Mouse (Mus musculus) left cerebral cortex, adult 2 months (tissue): ENCODE measurements around the gene Plcl2. TPM values are rescaled to one million over a fixed set of nuclear protein-coding genes. Genes with fewer than 3 reads are reported as not detected.

ENCODE experiments used
- DNase-seq, 2 experiments: peaks; one replicate each; pipeline ENCODE4 v3.0.0; 2021 to 2022; ENCODE audit warnings: low spot score in 2 of 2, mixed read lengths in 1 of 2; ENCODE audit errors: extremely low spot score in 1 of 2
- H3K27ac ChIP-seq: fragments of 200-600 bp; 2 replicates; pipeline ENCODE4 v1.8.1; 2022
- H3K4me3 ChIP-seq: fragments of 200-600 bp; 2 replicates; pipeline ENCODE4 v1.8.1; 2022
- CTCF ChIP-seq: fragments of 200-600 bp; IDR thresholded peaks from 2 replicates; pipeline ENCODE4 v1.8.1; 2022; ENCODE audit warnings: antibody characterized with exemption, mild to moderate bottlenecking, moderate library complexity
- intact Hi-C: fragments of 180-260 bp; cut with DNase I; formaldehyde crosslinking; loops from one replicate; pipeline ENCODE4 v1.15.1; 2025
- long read RNA-seq, 2 experiments: library from polyadenylated mRNA; stranded (forward); transcript quantifications; one replicate each; pipeline ENCODE4 v2.0.0; 2021; ENCODE audit warnings: borderline mapping rate in 2 of 2
- total RNA-seq, 2 experiments: library from RNA; stranded (reverse); gene quantifications; 2 replicates each; pipeline ENCODE4 v1.2.3; 2021

Plcl2 gene
- total RNA-seq: 10 to 100 TPM; 90.8 to 94.5 TPM
- long read RNA-seq, experiment 1, full-length matches to known transcripts: 77 of 93 reads
- long read RNA-seq, experiment 1, partial matches to known transcripts: 7 of 93 reads
- long read RNA-seq, experiment 1, other reads (novel, unspliced or antisense): 9 of 93 reads
- long read RNA-seq, experiment 2, full-length matches to known transcripts: 44 of 64 reads
- long read RNA-seq, experiment 2, partial matches to known transcripts: 8 of 64 reads
- long read RNA-seq, experiment 2, other reads (novel, unspliced or antisense): 12 of 64 reads

DNA sequence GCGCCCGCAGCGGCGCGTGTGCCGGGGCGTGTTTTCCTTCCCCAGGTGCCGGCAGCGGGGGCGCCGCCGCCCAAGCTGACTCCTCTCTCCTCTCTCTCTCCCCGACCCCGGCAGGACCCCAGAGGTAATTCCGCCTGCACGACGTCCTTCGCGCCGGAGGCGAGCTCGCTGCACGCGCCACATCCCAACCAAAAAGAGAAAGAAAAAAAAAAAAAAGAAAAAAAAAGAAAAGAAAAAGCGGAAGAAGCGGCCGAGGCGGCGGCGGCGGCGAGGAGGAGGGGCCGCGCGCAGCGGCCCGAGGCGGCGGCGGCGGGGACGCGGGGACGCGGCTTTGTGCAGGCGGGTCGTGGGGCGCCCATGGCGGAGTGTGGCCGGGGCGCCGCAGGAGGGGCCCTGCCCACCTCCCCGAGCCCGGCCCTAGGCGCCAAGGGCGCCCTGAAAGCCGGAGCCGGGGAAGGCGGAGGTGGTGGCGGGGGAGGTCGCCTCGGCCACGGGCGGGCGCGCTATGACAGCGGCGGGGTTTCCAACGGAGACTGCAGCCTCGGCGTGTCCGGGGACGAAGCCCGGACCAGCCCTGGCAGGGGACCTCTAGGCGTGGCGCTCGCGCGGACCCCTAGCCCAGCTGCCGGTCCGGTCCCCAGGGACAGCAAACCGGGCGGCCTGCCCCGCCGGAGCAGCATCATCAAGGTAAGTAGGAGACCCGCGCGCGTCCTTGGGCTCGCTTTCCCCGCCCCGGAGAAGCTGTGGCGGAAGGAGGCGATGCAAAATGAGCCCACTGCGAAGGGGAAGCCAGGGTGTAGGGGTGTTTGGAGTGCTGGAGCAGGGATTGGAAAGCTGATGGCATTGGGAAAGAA, at the start of gene Plcl2:
Gene Plcl2 (plus strand): TSS at position 153 of the 854 bp plus-strand sequence.
- TF ChIP-seq CTCF: no peak
- DNase-seq: peak; percentile 62 to 67
- H3K27ac ChIP-seq: peak within 1 kb of the TSS; percentile 92
- intact Hi-C loops: loop anchor here (1.0 to 5.0 kb wide), 5 partner anchors 101 to 268 kb away; partner anchors contain the start of gene Dazl
- peak within 1 kb of the TSS; percentile 61 for H3K4me3 ChIP-seq

DNA sequence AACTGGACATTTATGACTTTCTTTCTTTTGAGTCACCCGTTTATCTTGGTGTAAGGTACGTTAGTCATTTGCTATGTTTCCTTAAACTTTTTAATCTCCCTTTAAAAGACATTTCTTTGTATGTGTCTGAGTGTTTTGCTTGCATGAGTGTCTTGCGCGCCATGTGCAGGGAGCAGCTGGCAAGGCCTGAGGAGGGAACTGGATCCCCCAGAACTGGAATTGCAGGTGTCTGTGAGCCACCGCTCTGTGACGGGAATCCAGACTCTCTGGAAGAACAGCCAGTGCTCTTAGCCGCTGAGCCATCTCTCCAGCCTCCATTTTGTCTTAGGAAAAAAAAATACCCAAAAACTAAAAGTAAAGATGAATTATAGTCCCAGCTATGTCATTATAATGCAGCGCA, 48.9 kb upstream of the Plcl2 start:
- Histone ChIP-seq H3K27ac (no peak overlapping the region), H3K4me3 (no peak overlapping the region)
- intact Hi-C loops: no loop called here
- TF ChIP-seq CTCF: no peak
- DNase-seq: no peak

DNA sequence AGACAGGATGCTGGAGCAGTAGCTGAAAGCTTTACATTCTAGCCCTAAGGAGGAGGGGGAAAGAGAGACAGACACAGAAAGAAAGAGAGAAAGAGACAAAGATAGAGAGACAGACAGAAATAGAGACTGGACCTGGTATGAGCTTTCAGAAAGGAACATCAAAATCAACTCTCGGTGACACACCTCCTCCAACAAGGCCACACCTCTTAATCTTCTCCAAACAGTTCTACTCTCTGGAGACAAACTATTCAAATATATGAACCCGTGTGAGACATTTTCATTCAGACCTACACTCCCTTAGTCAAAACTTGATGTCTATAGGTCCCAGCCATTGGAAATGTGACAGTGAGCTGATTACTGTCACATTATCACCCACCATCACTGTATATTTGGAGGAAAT, 41.8 kb upstream of the Plcl2 start:
- no peak overlapping the region for H3K27ac ChIP-seq
- no peak for TF ChIP-seq CTCF
- no peak overlapping the region for H3K4me3 ChIP-seq
- no peak for DNase-seq
- intact Hi-C loops: no loop called here

DNA sequence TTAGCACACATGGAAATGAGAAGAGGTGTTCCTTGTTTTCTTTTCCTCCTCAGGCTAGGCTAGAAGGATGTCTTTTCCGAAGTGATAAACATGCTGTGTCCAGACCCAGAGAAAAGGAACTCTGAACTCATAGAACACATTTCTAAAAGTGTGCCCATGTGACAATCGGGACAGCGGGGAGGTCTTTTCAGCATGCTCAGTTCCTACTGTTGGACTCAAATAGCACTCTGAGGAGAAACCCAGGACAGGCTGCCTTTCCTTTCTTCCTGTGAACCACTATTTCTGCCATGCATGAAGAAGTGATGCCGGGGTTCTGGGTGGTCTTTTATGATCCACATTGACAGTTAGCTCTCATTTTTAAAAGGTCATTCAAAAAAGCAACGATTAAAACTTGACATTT, 40.1 kb upstream of the Plcl2 start:
- H3K27ac ChIP-seq: no peak overlapping the region
- TF ChIP-seq CTCF: no peak
- intact Hi-C loops: no loop called here
- no peak overlapping the region for H3K4me3 ChIP-seq
- DNase-seq: no peak

DNA sequence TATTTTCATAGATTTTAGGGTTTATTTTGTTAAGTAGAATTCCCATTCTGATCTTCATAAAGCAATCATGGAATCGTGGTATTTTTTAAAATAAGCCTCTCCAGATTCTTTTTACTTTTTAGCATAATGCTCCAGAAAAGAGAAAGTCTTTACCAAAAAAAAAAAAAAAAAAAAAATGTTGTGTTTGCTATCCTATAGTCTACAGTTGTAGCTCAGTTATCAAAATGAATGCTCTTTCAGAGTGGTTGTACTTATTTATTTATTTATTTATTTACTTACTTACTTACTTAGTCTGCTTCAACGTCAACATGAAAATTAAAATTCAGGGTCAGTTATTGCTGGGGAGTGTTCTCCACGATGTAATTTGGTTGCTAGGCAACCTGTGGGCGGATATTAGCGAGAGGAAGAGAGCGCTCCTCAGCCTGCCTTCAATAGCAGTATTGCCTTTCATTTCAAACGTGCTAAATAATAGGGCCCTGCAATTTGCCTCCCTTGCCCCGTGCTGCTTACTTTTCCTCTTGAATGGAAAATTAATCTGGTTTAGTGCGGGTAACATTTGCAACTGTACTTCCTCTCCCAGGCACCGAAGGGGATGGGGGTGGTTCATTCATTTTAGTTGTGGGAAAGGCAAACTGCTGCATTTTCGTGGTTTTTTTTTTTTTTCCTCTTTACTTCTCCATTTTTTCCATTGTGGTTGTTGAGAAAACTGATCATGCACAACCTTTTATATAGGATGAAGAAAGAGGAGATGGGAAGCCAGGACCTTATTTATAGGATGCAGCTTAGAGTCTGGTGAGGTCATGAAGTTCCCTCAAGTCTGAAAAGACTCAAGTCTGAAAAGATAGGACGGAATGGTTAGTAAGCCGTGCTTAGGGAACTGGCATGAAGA, 39.4 kb upstream of the Plcl2 start:
- no peak for TF ChIP-seq CTCF
- DNase-seq: peak; percentile 28 to 48
- intact Hi-C loops: no loop called here
- Histone ChIP-seq H3K4me3 (peak overlapping the region; percentile 35), H3K27ac (peak overlapping the region; percentile 80)

DNA sequence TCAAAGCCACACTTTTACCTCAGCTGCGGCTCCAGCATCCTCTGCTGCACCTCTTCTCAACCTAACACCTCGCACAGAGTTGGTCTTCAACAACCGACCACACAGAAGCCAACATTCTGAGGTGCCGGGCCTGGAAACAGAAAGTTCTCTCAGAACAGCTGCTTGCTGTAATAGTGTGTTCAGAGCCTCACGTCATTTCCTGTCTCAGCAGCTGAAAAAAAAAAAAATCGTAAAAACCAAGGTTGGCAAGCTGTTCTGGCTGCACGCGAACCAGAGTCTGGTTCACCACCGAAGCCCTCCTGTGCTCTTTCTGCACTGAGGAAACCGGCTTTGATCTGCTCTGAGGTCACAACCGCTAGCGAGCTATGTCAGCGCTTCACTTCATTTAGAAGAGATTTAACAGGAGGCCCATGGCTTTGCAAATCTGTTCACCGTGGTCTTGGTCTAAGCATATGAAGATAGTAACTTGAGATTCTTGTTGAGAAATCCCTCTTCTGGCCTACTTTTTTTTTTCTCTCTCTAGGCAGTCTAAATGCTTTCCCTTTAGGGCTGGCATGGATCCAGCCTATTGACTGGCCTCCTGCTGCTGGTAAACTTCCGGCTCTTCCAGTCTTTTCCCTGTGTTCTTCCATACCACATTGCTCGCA, 38.6 kb upstream of the Plcl2 start:
- peak; percentile 20 to 29 for DNase-seq
- intact Hi-C loops: no loop called here
- H3K27ac ChIP-seq: peak overlapping the region; percentile 80
- TF ChIP-seq CTCF: no peak
- peak overlapping the region; percentile 35 for H3K4me3 ChIP-seq

DNA sequence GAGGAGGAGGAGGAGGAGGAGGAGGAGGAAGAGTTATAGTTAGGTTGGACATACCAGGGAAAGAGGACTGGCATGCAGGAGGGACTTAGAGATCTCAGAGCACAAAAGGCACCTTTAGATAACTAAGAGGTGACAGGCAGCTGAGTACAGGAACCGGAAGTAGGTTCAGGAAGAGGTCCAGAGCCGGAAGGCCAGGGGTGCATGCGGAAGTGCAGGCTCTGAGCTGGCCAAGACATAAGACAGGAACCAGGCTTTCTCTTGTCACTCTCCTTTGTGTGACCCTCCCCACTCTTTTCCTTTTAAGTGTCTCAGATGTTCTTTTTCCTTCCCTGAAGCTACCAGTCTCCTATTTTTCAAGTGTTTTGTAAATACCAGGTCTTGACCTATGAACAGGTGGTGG, 38.0 kb upstream of the Plcl2 start:
- H3K4me3 ChIP-seq: no peak overlapping the region
- H3K27ac ChIP-seq: peak overlapping the region; percentile 44; the same call in 1 of the 2 replicates
- no peak for TF ChIP-seq CTCF
- DNase-seq: no peak
- intact Hi-C loops: no loop called here

DNA sequence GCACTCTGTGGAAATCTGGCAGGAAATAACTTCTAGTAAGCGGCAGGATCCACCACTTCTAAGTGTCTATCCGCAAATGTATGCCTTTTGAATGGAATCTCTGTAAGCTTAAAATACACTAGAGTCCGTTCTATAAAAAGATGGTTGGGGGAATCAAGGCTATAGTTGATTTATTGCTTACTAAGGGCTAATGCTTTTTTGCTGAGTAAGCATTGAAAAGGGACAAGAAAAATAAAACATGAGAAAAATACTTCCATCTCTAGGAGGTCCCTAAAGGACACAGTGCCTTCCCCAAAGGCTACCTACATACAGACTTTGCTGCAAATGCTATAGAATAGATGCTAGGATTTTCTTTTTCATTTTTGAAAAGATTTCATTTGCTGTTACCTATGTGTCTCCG, 31.9 kb upstream of the Plcl2 start:
- TF ChIP-seq CTCF: no peak
- Histone ChIP-seq H3K4me3 (no peak overlapping the region), H3K27ac (no peak overlapping the region)
- DNase-seq: no peak
- intact Hi-C loops: no loop called here

DNA sequence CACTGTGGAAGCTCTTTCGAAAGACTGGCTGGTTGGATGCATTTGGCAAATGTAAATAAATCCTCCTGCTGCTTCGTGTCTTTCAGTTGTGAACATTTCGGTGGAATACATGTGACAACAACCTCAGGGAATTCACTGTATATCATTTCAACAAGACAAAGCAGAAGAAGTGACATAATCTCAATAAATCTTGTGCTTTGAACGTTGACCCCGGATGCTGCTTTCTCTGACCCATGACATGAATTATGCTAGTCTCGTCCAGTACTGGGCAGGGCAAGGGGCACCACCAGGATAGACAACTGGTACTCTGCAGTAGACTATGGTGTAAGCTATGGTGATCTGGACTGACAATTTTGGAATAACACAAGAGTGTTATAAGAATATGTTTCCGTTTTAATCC, 28.3 kb upstream of the Plcl2 start:
- H3K27ac ChIP-seq: no peak overlapping the region
- intact Hi-C loops: no loop called here

DNA sequence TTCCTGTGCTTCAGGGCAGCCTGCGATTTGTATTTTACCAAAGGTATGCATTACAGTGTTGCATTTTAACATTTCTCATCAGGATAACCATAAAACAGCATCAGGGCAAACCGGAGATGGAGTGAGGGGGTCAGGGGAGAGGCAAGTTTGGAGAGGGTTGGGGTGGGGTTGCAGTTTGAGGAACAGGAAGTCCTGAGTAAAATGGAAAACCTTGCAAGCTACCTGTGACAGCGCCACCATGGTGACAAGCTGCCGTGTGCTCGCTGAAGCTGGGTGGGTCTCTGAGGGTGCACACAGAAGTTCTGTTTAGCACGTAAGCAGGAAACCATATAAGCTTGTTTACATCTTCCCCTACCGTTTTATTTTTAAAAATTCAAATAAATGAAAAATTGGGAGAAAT, 25.5 kb upstream of the Plcl2 start:
- Histone ChIP-seq H3K4me3 (no peak overlapping the region), H3K27ac (no peak overlapping the region)
- no peak for TF ChIP-seq CTCF
- DNase-seq: no peak
- intact Hi-C loops: no loop called here

More for the DNA sequence above, 28.3 kb upstream of the Plcl2 start:
- H3K4me3 ChIP-seq: no peak overlapping the region
- no peak for DNase-seq
- TF ChIP-seq CTCF: no peak

DNA sequence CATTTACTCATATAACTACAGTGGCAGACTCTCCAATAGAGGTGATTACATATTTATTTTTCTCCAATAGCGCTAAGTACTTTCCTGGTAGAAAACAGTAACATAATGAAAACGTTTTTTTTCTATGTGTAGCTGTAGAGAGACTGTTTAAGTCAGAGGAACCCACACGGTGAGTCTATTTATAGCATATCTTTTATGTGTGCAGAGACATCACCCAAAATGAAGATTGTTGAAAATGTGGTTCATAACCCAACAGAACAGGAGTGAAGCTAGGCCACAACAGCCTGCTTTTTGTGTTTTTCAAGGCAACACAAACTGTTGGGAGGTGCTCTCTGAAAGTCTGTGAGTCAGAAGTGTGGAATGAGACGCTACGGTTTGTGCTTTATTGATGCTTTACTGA, 24.2 kb upstream of the Plcl2 start:
- no peak for DNase-seq
- H3K27ac ChIP-seq: no peak overlapping the region
- H3K4me3 ChIP-seq: no peak overlapping the region
- intact Hi-C loops: no loop called here
- TF ChIP-seq CTCF: no peak
